Mouse (Mus musculus) Muller cell, postnatal 12 days (primary cell): ENCODE results near the gene Pop5.

Experiments
- DNase-seq: peaks from one replicate; pipeline ENCODE4 v3.0.0-alpha.2; 2015; ENCODE audit errors: inconsistent ontology term

Gene Pop5

DNA sequence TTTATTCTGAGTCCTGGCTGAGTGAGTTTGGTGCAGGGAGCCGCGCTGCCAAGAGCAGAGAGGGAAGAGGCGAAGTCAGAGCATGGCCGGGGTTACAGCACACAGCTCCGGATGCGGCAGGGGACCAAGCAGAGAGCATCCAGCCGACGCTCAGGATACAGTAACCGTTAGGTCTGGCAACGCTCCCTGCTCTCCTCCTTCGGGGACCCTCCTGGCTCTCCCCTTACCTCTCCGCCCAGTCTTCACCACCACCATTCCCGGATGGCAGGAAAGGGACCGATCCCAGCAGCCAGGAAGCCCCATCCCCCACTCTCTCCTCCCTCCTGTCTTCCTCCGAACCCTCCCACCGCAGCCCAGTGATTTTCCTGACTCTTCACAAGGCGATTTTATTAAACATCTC, 20.8 kb upstream of the Pop5 start:
- peak; percentile 46 for DNase-seq

DNA sequence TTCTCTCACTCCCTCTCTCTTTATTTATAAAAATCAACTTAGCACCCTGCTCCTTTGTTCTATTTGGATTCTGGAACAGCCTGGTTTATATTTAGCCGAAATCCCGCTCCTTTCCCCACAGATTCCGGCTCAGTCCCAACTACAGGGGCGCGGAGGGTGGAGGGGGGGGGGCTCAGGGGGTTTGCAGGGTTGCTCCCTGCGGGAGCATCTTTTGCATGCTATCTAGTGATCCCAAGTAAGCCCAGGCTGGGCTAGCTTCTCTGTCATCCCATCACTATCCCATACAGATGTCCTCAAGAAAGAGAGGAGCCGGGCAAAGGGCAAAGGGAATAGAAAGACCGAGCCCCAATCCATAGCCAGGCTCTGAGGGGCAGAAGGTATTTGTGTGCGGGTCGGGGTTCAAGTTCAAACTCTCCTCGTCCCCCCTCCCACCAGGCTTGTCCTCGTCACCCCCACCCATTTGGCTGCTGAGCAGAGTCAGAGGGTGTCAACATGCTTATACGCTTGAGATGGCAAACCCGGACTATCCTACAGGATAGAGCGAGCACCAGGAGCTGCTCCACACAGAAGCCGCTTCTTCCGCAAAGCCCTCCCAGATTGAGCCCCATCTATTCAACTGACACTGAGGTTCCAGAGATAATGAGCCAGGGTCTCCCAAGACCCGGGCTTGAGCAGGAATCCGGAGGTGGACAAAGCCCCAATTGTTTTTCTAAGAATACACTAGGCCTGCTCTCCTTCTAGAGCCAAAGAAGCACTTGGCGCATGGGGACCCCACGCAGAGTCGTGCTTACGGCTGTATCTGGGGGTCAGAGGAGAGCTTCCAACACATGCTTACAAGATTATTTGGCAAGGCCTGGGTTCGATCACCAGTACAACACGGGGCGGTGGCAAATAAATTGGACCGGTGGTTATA, 20.1 kb upstream of the Pop5 start:
- no peak for DNase-seq

DNA sequence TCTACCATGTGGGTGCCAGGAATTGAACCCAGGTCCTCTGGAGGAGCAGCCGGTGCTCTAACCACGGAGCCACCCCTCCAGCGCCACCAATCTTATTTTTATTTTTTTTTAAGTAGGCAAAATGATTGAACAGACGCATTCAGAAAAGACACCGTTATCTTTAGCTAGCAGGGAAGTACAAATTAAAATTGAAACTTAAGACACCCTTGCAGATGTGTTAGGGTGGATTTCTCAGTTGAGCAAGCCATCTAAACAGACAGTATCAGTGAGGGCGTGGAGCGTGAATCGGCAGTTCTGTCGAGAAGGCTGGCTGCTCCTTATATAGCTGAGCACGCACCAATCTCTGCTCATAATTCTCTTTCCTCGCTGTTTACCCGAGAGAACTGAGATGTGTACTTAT, 17.6 kb upstream of the Pop5 start:
- DNase-seq = no peak

DNA sequence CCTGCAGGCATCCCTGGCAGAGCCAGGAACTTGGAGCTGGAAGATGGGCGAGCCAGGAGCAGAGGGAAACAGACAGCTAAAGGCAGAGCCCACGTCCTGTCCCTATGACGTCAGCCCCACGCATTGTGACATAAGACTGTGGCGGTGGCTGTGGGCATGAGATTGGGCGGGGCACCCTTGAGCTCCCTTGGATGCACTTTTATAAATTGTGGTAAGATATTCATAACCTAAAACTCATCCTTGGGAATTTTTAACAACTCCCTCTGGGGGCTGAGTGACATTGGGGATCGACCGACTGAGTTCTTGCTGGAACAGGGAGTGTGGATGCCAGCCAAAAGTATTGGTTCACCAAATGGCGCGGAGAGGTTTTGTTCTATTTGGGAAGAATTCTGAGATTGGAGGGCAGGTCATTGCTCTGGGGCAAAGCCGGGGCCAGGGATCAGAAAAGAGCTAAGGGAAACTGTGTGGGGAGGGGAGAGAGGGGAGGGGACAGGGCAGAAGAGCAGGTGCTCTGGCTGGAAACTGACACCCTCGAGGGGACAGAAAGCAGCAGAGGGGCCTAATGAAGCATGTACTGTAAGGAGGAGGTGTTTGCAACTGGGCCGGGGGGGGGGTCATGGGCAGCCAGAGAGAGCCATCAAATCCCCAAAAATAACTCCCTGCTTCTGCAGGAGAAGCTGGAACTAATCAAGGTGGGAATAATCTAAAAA, 14.6 kb upstream of the Pop5 start:
- no peak for DNase-seq

DNA sequence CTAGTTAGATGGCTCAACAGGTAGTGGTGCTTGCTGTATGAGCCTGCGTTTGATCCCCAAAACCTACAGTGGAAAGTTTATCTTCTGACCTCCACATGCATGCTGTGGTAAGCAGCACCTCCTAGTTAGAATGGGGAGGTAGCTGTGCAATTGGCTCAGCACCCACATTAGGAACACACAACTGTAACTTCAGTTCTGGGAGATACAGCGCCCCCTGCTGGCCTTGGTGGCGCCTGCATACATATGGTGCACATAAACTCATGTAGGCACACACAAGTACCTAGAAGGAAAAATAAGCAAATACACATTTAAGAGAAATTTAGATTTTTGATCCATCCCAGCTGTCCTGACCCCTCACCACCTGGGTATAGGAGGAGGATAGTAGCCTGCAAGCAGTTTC, 13.2 kb upstream of the Pop5 start:
- no peak for DNase-seq

DNA sequence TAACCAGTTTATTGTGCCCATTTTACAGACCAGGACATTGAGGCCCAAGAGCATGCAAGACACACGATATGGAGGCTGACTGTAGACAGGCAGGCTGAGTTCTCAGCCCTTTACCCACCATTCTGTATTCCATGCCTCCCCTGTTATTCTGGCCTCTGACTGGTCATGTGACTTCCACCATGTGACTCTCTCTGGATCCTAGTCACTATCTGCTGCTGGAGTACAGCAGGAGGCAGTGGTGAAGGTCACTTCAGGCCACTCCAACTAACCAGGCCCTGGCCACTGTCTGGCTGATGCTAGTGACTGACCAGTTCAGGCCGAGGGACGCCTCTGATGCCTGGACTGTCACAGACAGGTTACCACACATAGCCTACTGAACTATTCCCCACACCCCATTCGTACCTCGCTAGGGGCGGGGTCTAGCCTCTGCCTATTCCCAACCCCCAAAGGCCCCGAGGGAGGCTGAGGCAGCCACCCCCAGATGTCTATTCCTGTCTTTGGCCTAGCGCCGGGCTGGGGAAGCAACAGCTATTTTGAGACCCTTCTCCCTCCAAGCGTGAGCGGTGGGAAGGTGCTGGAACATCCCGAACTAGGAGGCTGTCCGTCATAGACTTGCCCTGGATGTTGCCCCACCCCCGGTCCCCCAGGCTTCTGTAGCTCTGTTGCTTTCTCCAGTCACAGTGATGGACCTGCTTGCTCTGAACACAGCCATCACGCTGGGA, 4.6 kb upstream of the Pop5 start:
- no peak for DNase-seq

DNA sequence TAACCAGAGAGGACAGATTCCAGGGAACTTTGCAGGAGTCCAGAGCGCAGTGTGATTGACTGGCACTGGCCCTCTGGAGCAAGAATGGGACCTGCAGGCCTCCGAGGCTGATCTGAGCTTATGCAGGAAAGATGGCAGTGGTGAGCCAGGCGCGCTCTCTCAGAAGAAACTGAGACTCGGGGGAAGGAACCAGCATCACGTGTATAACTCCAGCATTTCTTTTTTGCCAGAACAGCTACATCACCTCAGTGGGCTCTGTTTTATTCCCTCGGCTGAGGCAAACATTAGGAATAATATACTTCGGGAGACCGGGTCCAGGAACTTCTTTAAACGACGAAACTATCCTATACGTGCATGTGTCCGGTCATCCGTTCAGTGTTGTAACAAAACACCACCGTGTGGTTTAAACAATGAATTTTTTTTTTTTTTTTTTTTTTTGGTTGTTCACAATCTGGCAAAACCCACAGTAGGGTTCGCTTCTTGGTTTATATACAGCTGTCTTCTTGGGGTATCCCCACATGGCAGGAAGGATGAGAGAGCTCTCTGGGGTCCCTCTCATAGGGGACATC, 4.0 kb upstream of the Pop5 start:
- DNase-seq = no peak

DNA sequence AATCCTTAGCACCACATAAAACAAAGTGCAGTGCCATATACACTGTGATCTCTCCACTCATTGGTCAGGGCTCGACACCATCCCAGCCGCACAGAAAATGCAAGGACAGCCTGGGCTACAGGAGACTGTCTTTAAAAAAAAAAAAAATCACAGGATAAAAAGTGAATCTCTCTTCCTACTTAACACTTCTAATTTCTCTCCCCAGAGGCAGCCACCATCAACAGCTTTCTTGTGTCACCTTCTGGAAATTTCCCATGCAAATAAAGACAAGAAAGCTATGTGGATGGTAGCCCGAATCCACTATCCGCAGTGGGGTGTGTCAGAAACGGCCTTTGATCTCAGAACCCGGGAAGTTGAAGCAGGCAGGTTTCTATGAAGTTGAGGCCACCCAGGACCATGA, 3.1 kb upstream of the Pop5 start:
- DNase-seq = no peak

DNA sequence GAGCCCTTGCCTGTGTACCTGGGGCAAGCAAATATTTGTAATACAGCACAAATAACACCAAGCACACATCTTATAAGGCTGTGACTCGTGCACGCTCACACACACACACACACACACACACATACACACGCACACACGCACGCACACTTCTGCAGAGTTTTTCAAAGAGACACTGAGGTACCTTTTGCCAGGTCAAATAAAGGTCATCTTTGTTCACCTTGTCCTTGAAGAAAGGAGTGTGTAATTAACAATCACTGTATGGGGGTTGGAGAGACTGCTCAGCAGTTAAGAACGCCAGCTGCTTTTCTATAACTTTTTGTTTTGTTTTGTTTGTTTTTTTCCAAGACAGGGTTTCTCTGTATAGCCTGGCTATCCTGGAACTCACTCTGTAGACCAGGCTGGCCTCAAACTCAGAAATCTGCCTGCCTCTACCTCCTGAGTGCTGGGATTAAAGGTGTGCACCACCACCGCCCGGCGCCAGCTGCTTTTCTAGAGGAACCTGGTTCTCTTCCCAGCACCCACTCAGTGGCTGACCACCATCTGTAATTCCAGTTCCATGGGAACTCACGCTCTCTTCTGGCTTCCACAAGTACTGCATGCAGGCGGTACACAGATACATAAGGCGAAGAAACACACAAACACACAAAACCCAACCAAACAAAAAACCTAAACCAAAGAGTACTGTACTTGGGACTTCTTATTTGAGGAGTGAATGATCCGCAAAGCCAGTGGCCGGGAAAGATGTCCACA, 2.4 kb upstream of the Pop5 start:
- DNase-seq = no peak

DNA sequence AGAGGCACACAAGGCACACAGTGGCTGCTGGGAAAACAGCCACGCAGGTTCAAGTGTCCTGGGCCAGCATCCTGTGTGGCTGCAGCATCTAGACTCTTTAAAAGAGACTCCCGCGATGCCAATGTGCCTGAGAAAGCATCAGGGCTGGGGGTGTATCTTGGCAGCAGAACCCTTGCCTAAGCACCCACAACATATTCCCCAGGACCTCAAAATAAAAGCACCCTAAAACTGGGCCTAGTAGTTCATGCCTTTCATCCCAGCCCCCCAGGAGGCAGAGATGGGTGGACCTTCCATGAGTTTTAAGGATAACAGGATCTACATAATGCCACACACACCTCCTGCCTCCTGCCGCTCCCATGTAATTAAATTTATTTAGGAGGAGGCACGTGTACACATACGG, 1.1 kb upstream of the Pop5 start:
- DNase-seq = no peak

DNA sequence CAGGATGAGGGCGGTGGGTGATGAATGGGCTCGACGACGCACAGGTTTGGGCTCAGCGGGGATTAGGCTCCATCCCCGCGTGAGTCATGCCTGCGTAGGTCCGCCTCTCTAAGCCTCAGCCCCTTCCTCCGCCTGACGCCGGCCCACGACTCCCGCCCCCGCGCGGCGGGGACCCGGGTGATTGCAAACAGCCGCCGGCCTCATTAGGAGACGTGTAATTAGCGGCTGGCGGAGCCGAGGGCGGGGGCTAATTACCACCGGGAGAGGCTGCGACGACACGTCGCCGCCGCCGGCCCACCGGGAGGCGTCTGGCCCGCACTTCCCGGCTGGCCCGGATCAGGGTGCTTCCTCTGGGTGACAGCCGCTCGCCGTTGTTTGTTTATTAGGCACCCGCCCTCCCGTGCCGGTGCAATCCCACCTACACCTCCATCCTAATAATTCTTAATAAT, 289 bp upstream of the Pop5 start:
- DNase-seq = peak; percentile 93

DNA sequence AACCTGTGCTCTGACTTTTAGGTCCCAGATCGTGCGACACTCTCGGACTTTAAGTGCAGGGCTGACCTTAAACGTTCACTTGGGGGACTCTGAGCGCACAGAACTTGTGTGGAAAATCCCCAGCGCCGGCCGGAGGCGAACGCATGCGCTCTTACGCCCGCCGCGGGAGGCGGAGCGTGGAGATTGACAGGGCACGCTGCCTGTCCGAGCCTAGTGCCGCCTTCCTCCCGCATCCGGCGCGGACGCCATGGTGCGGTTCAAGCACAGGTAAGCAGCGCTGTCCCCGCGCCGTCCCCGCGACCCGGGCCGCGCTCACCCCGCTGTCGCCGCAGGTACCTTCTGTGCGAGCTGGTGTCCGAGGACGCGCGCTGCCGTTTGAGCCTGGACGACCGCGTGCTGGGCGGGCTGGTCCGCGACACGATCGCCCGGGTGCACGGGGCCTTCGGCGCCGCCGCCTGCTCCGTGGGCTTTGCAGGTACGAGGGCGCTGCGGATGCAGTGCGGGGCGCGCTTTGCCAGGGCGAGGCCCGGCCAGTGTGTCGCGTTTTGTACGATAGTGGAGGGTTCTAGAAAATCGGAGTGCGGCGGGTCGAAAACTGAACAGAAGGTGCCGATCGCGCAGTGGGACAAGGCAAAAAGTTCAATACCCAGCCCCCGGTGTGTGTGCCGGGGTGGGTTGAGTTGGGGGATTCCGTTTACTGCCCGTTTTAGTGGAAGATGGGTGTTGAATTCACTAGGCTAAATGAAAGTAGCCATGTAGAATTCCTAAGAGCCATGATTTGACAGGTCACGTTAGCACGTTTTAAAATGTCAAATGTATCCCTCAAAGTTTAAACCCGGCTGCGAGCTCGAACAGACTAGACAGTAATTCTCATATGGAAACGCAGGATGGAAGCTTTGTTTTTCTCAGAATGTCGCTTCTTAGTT, 2.4 kb downstream of the Pop5 start:
- peak; percentile 91 for DNase-seq

DNA sequence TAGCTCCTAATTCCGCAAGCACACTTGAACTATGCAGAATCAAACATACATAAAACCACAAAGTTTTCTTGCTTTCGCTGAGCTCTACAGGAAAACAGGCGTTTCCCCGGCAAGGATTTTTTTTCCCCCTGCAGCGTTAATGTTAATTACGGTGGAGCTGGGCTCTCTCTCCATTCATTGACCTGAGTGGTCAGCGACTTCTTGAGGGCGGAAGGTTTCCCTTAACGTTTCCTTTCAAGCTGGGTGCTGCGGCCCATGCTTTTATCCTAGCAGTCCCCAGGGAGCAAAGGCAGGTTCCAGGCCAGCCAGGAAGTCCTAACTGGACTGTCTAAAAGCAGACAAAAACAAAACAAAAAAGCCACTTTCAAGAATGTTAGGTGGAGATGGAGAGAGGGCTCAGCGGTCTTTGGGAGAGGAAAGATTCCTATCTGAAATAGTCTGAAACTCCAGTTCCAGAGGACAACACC, 3.1 kb downstream of the Pop5 start:
- peak; percentile 18 for DNase-seq

DNA sequence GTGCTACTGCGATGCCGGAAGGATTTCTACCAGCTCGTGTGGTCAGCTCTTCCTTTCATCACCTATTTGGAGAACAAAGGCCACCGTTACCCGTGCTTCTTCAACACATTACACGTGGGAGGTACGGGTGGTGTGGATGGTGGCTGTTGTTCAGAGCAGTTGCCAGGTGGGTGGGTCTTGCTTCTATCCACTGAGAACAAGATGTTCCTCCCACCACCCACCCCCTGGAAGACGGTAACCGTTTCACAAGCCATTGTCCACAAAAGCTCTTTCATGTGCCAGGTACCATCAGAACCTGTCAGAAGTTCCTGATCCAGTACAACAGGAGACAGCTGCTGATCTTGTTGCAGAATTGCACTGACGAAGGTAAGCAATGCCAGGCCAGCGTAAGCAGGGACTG, 4.6 kb downstream of the Pop5 start:
- no peak for DNase-seq

DNA sequence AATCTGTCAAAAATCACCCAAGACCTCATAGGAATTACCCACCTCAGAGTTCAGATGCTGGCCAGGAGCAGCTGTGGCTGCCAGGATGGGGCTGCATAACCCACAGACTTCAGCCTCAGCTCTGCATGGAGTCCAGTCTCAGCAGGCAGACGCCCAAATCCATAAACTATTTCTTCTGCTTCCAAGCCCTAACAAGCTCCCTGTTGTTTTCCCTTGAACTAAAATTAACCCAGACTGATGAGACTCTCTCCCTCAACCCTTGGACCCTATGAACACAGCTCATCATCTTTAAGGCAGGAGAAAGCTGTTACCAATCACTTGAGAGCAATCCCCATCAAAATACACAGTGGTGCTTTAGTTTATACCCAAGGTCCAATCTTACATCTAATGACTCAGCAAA, 19.8 kb downstream of the Pop5 start:
- DNase-seq = peak; percentile 51

DNA sequence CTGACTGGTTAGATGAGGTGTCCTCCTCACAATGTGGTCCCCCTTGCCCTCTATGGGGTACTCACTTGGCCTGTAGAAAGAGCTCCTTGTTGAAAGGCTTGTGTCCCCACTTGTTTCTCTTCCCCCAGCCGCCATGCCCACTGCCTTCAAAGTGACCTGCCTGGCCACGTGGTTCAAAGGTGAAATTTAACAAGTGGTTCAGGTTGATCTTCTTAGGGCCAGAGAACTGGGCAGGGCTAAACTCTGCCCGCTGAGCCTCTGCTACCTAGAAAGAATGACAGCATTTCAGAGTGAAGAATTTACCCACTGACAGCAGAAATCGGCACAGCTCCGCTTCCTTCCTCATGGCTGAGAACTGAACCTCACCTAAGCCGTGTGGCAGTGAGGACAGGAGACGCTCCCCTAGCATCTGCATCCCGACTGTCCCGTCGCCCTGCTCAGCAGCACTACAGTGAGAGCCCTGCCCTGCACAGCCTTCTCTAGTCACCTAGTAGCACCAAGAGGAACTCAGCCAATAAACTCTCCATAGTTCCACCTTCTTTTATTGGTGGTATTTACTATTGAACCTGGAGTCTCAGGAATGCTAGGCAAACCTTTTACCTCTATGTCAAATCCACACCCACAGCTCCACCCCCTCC, 21.4 kb downstream of the Pop5 start:
- DNase-seq = no peak

DNA sequence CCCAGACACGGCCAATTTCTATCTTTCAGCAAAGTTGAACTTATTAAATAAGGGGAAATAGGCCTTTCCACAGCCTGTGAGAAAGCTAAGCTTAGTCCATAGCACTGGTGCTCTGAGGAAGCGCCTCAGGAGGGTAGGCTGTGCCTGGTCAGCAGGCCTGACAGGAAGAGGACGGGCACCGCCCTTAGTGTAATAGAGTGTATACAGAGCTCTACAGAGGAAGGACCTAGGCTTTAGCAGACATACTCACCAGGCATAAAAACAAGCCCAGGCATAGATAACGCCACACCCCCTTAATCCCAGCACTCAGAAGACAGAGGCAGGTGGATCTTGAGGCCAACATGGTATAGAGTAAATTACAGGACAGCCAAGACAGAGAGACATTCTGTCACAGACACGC, 24.7 kb downstream of the Pop5 start:
- DNase-seq = no peak

DNA sequence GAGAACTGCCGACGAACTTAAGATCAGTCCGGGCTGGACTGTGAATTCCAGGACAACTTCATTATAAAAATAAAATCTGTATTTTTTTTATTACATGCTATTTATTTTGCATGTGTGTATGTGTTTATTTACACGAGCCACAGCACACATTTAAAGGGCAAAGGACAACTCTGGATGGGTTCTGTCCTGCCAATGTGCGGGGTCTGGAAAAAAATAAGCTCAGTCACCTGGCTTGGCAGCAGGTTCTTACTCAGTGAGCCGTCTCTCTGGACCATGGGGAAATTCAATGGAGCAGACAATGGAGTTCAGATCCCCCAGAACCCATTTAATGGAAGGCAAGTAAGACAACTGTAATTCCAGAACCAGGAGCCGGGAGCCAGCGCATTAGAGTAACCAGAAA, 25.5 kb downstream of the Pop5 start:
- DNase-seq = no peak

DNA sequence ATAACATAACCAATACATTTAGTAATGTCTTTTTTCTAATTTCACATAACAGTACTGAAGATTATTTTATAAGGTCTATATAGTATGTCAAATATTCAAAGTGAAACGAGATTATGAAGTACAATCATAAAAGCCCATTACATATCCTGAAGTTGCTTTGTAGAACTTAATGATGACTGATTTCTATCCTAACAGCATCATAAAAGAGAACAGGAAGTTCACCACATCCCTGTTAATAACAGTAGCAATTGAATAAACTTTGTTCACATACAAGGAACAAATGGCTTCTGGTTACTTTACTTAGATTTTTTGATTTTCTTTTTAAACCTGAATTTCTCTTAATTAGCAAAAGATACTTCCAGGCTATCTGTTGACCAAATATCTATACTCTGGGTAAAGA, 26.2 kb downstream of the Pop5 start:
- no peak for DNase-seq
